Mouse (Mus musculus) cerebellum, postnatal 10 days (tissue): ENCODE data around the gene Inpp5f.
A peak's percentile ranks its signal among the peaks of the same experiment; 100 is the strongest.
"Not testable (repeated sequence)": the region's sequence is repeated elsewhere in the genome, so short reads cannot be mapped to it uniquely, and the experiment has no call there.

Experiments
- DNase-seq, 2 experiments: peaks; one replicate each; pipeline ENCODE4 v3.0.0; 2021; ENCODE audit warnings: mixed read lengths in 2 of 2

The Inpp5f gene

GRCm38 (mm10) chr7:128610897-128611798, at the start of gene Inpp5f:
Inpp5f (plus strand) TSS chr7:128611328.
- peak; percentile 98 to 100 for DNase-seq

- DNase-seq, result peak in 1 of 2 experiments; percentile 60
These were observed 47.8 kb upstream of the Inpp5f start for GRCm38 (mm10) chr7:128563373-128563772.

DNA sequence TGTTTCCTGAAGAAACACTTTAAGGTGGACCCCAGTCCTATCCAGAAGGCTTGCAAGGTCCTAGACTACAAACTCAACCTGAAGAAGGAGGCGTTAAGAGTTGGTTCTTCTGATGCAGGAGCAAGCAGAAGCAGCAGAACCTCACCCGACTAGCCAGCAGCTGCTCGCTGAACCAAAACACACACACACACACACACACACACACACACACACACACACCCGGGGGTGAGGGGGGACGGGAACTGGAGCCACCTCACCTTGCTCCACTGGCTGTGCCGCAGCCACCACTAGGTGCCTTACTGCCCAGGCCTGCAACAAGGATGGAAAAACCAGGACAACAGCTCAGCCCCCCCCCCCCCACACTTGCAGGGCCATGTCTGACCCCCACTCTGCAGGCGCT, 44.8 kb upstream of the Inpp5f start:
- DNase-seq, result no peak

DNA sequence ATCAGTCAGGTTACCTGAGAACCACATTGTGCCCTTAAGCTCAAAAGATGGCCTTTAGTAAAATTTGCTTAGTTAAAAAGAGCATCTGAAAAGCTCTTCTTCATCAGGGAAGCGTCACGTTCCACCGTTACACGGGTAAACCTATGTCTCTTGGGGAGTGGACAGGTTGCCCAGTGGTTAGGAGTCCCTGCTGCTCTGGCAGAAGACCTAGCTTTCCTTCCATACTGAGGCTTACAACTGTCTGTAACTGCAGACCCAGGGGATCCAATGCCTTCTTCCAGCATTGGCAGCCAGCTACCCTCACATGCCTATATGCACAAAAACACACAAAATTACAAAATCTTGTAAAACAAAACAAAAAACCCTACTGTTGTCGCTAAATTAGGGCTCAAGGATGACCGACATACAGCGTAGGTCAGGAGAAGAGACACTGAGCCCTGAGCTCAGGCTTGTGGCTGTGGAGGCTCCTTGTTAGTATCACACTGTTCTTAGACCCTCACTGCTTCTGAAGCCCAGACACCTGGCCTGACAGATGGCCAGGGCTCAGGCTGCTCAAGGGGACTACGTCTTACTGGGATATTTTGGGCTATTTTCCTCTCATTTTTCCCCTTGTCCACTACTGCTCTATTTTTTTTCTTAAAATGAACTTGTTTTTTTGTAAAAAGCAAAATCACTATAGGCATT, 43.4 kb upstream of the Inpp5f start:
- DNase-seq, result peak; percentile 74 to 81

GRCm38 (mm10) chr7:128569429-128569828, 41.7 kb upstream of the Inpp5f start:
- not testable (repeated sequence) for DNase-seq

DNA sequence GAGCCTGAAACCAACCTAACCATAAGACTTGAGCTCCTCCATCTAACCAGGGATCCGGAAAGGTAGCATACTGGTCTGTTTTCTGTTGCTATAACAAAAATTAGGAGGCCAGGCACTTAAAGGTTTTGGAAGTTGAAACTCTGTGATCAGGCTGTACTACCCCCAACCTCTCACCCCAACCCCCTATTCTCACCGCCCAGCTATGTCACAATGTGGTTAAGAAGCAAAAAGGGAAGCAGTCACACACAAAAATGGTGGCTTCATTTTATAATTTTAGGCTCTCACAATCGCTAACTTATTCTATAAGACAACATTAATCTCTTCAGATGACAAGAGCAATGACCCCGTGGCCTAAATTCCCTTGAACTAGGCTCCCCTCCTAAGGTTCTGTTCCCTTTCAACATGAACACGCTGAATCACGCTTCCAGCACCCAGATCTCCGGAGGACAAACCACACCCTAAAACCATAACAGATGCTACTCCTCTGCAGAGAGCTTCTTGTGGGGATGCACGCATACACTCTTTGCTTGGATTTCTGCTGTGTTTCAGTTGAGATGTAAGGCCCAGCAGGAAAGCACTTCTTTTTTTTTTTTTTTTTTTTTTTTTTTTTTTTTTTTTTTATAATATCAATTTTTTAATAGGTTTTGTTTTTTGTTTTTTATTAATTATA, 41.0 kb upstream of the Inpp5f start:
- DNase-seq, result no peak

GRCm38 (mm10) chr7:128570657-128571056, 40.5 kb upstream of the Inpp5f start:
- DNase-seq, result not testable (repeated sequence)

GRCm38 (mm10) chr7:128572030-128572429, 39.1 kb upstream of the Inpp5f start:
- DNase-seq, result no peak

- DNase-seq, result no peak
These were observed 35.9 kb upstream of the Inpp5f start for GRCm38 (mm10) chr7:128575211-128575610.

DNA sequence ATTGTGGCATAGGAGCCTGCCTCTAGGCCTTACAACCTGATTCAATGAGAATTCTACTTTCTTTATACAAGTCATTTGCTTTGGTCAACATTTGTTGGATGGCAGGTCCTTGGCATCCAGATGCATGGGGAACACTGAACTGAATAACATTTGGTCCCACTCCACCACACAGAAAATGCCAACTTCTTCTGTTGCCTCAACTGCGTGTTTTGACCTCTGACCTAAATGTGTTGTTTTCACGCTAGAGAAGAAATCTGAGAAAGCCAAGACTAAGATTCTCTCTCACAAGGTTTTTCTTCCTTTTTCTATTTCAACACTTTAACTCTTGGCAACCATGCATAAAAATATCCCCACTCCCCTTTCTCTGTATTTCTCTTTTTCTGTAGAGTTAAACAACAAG, 35.3 kb upstream of the Inpp5f start:
- no peak for DNase-seq

- no peak for DNase-seq
These were observed 33.5 kb upstream of the Inpp5f start for GRCm38 (mm10) chr7:128577607-128578006.

DNA sequence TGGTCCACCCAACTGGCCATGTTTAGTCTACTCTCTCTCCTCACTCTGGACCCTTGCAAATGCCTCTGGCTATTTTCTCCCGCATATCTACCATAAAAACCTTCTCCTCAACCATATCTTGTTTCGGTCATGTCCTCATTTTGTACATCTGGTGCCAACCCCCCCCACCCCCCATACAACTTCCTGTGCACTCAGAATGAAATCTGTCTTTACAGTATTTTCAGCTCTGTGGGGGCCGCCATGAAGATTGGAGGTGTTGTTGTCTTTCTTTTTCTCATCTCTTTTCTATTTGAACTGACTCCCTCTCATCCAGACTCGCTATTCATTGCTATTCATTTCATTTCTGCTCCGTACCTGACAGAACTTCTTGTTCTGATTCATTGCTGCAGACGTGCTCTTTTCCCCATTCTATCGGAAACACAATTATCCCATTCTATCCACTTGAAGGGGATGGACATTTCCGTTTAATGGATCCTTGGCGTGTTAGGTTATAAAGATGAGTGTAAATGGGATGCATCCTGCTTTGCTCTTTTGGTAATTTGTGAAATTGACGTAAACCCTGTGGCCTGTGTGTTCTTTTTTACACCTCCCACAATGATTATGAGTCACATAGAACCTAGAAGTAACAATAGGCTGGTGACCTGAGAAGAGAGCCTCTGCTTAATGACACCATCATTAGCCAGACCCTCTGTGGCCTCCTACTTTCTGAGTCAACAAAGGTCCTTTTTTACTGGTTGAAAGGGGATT, 32.8 kb upstream of the Inpp5f start:
- DNase-seq, result no peak

DNA sequence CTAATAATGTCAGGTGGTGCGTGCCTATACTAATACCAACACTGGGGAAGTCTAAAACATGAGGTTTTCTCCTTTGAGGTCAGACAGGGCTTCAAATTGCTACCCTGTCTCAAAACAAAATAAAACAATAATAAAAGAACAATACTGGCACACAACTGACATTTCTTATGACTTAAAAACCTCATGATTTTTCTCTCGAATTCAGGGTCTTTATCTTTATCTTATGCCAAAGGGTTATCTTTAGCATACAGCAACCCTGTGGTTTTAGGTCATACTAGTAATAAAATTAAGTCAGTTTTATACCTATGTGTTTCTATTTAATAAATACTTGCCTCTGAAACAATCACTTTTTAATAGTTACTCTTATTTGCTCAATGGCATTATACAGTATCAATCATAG, 31.7 kb upstream of the Inpp5f start:
- DNase-seq, result no peak

DNA sequence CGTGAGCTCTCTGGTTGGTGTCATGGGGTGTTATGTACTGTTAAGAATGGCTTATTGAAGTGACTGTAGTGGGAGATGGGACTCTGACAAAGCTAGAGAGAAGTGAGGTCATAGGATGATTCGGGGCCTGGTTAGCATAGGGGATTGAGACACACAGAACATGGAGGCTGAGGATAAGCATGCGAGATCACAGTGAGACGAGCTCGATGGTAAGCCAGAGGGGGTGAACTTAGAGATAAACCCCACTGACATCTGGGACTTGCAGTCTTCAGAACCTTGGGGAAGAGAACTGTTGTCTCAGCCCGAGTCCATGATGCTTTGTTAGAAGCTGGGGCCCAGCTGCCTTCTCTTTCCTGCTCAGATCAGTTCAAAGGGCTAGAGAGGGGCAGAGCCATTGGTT, 30.8 kb upstream of the Inpp5f start:
- no peak for DNase-seq

GRCm38 (mm10) chr7:128581864-128582484, 29.2 kb upstream of the Inpp5f start:
- DNase-seq, result peak; percentile 41 to 55

GRCm38 (mm10) chr7:128583213-128583948, 27.7 kb upstream of the Inpp5f start:
- DNase-seq, result peak; percentile 52 to 62

DNA sequence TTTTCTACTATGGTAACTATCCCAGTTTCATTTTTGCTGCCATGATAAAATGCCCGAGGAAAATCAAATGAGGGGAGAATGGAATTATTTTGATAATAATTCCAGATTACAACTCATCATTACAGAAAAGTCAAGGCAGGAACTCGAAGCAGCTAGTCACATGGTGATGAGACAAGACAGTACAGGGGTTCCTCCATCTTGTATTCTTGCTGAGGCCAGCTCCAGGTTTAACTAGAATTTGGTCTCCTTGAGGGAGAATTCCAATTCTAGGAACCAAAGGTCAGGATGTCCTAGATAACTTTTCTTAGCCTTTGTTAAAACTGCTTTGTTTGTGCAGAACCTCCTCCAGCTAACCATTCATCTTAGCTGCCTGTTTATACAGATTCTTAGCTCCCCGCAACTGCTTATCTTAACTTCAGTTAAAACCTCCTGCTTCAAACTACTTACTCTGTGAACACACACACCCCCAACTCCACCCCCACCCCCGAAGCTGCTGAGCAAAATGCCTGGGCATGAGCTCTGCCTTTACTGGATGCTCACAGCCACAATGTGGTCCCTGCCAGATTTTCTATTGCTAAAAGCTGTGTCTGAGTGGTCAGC, 23.7 kb upstream of the Inpp5f start:
- DNase-seq, result no peak

GRCm38 (mm10) chr7:128591345-128592084, 19.6 kb upstream of the Inpp5f start:
- no peak for DNase-seq

DNA sequence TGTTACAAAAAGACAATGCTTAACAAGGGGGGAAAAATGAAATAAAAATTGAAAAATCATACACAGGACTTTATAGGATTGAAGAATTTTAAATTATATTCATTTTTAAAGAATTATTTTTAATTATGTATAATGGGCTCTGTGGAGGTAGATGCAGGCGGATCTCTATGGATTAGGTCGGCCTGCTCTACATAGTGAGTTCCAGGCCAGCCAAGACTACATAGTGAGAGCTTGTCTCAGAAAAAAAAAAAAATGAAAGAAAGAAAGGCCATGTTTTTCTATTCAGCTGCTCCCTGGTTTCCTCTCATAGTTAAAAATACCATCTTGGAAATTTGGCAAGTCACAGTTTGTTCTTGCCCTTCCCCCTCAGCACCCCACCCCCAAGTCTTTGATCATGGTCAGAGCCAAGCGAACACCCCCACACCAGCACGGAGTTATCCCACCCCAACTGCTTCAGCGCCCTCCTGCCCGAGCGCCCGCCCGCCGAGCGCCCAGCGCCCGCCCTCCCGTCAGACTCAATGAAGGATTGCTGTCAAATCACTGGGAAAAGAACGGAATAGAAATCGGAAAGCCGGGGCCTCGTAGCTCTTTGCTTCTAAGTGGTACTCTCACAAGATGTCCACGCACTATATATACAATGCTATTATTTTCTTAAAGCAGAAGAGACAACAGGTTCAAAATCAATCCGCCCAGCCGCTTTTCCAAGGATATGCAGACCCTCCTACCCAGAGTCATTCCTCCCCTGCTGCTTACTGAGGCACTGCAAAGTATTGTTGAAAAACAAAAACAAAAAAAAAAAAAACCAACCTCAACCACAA, 18.8 kb upstream of the Inpp5f start:
- DNase-seq, result peak; percentile 53 to 61

DNA sequence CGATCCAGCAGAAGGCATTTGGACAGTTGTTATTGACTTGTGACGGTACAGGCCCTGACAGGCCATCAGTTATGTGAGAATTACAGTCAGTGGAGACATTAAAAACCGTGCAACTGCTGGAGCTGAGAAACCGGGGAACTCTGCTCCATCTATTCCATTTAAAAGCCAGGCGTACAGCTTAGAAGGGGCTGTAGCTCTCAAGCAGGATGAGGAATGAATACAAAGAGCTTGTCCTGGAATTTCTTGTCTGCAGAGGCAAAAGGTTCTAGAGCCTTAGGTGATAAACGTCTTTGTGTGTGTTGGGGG, 18.2 kb upstream of the Inpp5f start:
- no peak for DNase-seq
